In the genomic region with DNA sequence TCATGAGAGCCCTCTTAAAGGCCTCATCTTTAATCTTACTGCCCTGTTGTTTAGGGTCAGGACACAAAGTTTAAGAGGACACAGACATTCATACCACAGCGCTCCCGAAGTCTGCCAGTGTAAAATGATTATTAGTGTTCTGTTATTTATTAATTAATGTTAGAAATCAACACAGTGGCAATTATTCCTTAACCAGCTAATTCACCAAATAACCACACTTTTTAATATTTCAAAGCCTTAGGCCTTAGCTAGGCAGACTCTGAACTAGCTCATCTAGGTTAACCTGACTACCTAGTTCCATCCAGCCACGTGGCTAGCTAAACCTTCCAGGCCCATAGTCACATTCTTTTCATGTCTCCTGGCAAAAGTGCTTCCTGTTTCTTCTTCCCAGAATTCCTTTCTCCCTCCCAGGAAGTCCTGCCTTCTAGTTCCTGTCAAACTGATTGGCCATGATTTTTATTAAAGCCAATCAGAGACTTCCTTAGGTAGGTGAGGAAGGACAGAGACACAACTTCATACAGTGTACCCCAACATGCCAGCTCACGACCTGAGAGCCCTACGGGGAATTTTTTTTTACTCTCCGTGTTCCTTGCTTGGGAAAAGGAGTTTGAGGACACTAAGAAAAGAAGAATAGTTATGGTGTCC, we compare ENCODE assay signal across 18 mouse cellular contexts. TPM values are rescaled to one million over a fixed set of nuclear protein-coding genes. Genes with fewer than 3 reads are reported as not detected.
DNase-seq lines count a peak whose midpoint lies in the region; ATAC-seq and TF ChIP-seq lines count a peak whose summit lies in the region.
"Had no signal": no experiment of that assay in that cellular context is flagged by ENCODE, and none has a peak within 500 bp of the region (broad histone marks: within the 10 kb centered on the region; RNA-seq: fewer than 3 reads in every experiment).

No protein-coding gene starts in this region.

- 90% methylated on average over 6 of the region's 6 CpGs for WGBS in heart, embryonic 10.5 days
- 84% methylated on average over 6 of the region's 6 CpGs for WGBS in kidney, embryonic 15.5 days
- WGBS in liver, postnatal 0 days (ENCODE audit: insufficient replicate concordance) = 88% methylated on average over 6 of the region's 6 CpGs

- H3K4me2 ChIP-seq in kidney, embryonic 15.5 days = no peak overlapping the region
- H3K4me2 ChIP-seq in liver, postnatal 0 days (ENCODE audit: low read depth, low read length) = no peak overlapping the region
- H3K4me2 ChIP-seq: forebrain, embryonic 13.5 days; limb, embryonic 15.5 days; neural tube, embryonic 15.5 days had no signal

- no peak overlapping the region for H3K9ac ChIP-seq in kidney, embryonic 15.5 days
- peak overlapping the region; percentile 14; the same call in 1 of the 2 replicates for H3K9ac ChIP-seq in MEL (ENCODE audit: control insufficient read depth, low read depth, low read length, poor library complexity, severe bottlenecking)
- no peak overlapping the region for H3K9ac ChIP-seq in liver, postnatal 0 days (replicated peaks)
- H3K9ac ChIP-seq: forebrain, embryonic 13.5 days; limb, embryonic 15.5 days; neural tube, embryonic 15.5 days had no signal

- no peak overlapping the region for H3K4me3 ChIP-seq in heart, embryonic 10.5 days
- no peak overlapping the region for H3K4me3 ChIP-seq in kidney, embryonic 15.5 days (replicated peaks)
- H3K4me3 ChIP-seq in MEL (ENCODE audit: control insufficient read depth in 1 of 2, insufficient read depth in 1 of 2, low read depth in 2 of 2, low read length in 2 of 2) = no peak overlapping the region
- H3K4me3 ChIP-seq in liver, postnatal 0 days (ENCODE audit: low read depth, low read length) = no peak overlapping the region
- H3K4me3 ChIP-seq: forebrain, embryonic 13.5 days; layer of hippocampus, adult 2 months; limb, embryonic 15.5 days; neural tube, embryonic 15.5 days had no signal

- H3K27me3 ChIP-seq in heart, embryonic 10.5 days (ENCODE audit: insufficient read depth, poor library complexity, severe bottlenecking) = no peaks in the 10 kb centered on the region
- H3K27me3 ChIP-seq in kidney, embryonic 15.5 days = no peaks in the 10 kb centered on the region
- H3K27me3 ChIP-seq in MEL (ENCODE audit: control insufficient read depth in 1 of 2, insufficient read depth in 2 of 2, low read length in 2 of 2) = no peaks in the 10 kb centered on the region
- no peaks in the 10 kb centered on the region for H3K27me3 ChIP-seq in liver, postnatal 0 days (ENCODE audit: insufficient read depth, low read length)
- H3K27me3 ChIP-seq: forebrain, embryonic 13.5 days; limb, embryonic 15.5 days; neural tube, embryonic 15.5 days had no signal

- peaks cover 44% of the 10 kb centered on the region for H3K4me1 ChIP-seq in heart, embryonic 10.5 days
- H3K4me1 ChIP-seq in kidney, embryonic 15.5 days = peaks cover 40% of the 10 kb centered on the region
- H3K4me1 ChIP-seq in MEL (ENCODE audit: control insufficient read depth in 1 of 2, insufficient read depth in 2 of 2, low read length in 2 of 2) = peaks cover 19 to 33% of the 10 kb centered on the region in 2 experiments
- H3K4me1 ChIP-seq in liver, postnatal 0 days (ENCODE audit: insufficient read depth) = peaks cover 29% of the 10 kb centered on the region

- H3K79me2 ChIP-seq in MEL (ENCODE audit: control insufficient read depth, insufficient read depth, low read length, poor library complexity) = no peaks in the 10 kb centered on the region

- peaks cover 49% of the 10 kb centered on the region for H3K36me3 ChIP-seq in heart, embryonic 10.5 days
- peaks cover 14% of the 10 kb centered on the region; the same call in 1 of the 2 replicates for H3K36me3 ChIP-seq in kidney, embryonic 15.5 days
- H3K36me3 ChIP-seq in MEL (ENCODE audit: control insufficient read depth in 1 of 2, insufficient read depth in 2 of 2, low read length in 2 of 2) = peaks cover 3 to 34% of the 10 kb centered on the region in 2 experiments; a peak in 3 of 4 replicates
- H3K36me3 ChIP-seq in liver, postnatal 0 days (replicated peaks; ENCODE audit: insufficient read depth, low read length) = peaks cover 38% of the 10 kb centered on the region

- no peak for TF ChIP-seq EP300 in MEL (IDR thresholded peaks at IDR 0.05; ENCODE audit: low read depth in 1 of 2, low read length in 2 of 2)
- TF ChIP-seq EP300 in liver, postnatal 0 days (IDR thresholded peaks at IDR 0.05; ENCODE audit: low read depth) = no peak

- TF ChIP-seq RAD21 in MEL (IDR thresholded peaks at IDR 0.05; ENCODE audit: low read depth, low read length) = no peak

- H3K27ac ChIP-seq in heart, embryonic 10.5 days = peak overlapping the region; percentile 91
- H3K27ac ChIP-seq in kidney, embryonic 15.5 days = peak overlapping the region; percentile 69
- peak overlapping the region; percentile 29; the same call in 1 of the 2 replicates for H3K27ac ChIP-seq in MEL (ENCODE audit: control insufficient read depth, low read depth, low read length)
- peak overlapping the region; percentile 39; the same call in 1 of the 2 replicates for H3K27ac ChIP-seq in liver, postnatal 0 days (ENCODE audit: low read depth)
- H3K27ac ChIP-seq: forebrain, embryonic 13.5 days; layer of hippocampus, adult 2 months; limb, embryonic 15.5 days; neural tube, embryonic 15.5 days had no signal

- H3K9me3 ChIP-seq in heart, embryonic 10.5 days = no peaks in the 10 kb centered on the region
- no peaks in the 10 kb centered on the region for H3K9me3 ChIP-seq in kidney, embryonic 15.5 days (replicated peaks)
- H3K9me3 ChIP-seq in MEL (replicated peaks; ENCODE audit: insufficient read depth, low read length) = no peaks in the 10 kb centered on the region
- H3K9me3 ChIP-seq in liver, postnatal 0 days (ENCODE audit: low read length) = no peaks in the 10 kb centered on the region
- H3K9me3 ChIP-seq: forebrain, embryonic 13.5 days; limb, embryonic 15.5 days; neural tube, embryonic 15.5 days had no signal

- DNase-seq in heart, embryonic 10.5 days (ENCODE audit: low spot score) = no peak
- DNase-seq in heart, adult 11 months = no peak
- no peak for DNase-seq in kidney, postnatal 25 days
- peak; percentile 51 for DNase-seq in MEL (ENCODE audit: low read depth, low spot score)
- DNase-seq in liver, postnatal 0 days = no peak
- no peak for DNase-seq in embryo, embryonic 10.5 days (ENCODE audit: low spot score)
- DNase-seq: gastrocnemius, postnatal 14 days; layer of hippocampus, postnatal 36 days; midbrain, embryonic 14.5 days; right cerebral cortex, postnatal 14 days; spleen, adult 18-20 months; thymus, postnatal 25 days had no signal

- TF ChIP-seq POLR2A in MEL (IDR thresholded peaks at IDR 0.05; ENCODE audit: control insufficient read depth in 1 of 2, insufficient read depth in 1 of 2, low read depth in 1 of 2, low read length in 2 of 2, poor library complexity in 1 of 2) = peak in 1 of 2 experiments; percentile 41; a peak in 1 of 4 replicates

- TF ChIP-seq CTCF in MEL (IDR thresholded peaks at IDR 0.05 in 2 of 3, conservative IDR thresholded peaks at IDR 0.05 in 1 of 3; ENCODE audit: control insufficient read depth in 1 of 3, insufficient read depth in 1 of 3, low read depth in 2 of 3, low read length in 3 of 3, poor library complexity in 1 of 3, severe bottlenecking in 1 of 3) = no peak
- no peak for TF ChIP-seq CTCF in liver, postnatal 0 days (IDR thresholded peaks at IDR 0.05; ENCODE audit: low read depth)

- ATAC-seq in kidney, embryonic 15.5 days (replicated peaks; ENCODE audit: low FRiP score) = no peak
- ATAC-seq in liver, postnatal 0 days = no peak
- ATAC-seq: forebrain, embryonic 13.5 days; intestine, embryonic 16.5 days had no signal

TF ChIP-seq in MEL, 35 proteins besides CTCF, POLR2A, EP300 and RAD21:
- TF ChIP-seq NELFE (IDR thresholded peaks at IDR 0.05; ENCODE audit: low read depth, low read length) = 0 out of 2 replicates have a peak, but pooled peaks have one; percentile 28
- peak; percentile 50; the same call in 1 of the 2 replicates for TF ChIP-seq ELF1 (IDR thresholded peaks at IDR 0.05; ENCODE audit: low read depth, low read length)
- no peak for TF ChIP-seq USF2 (IDR thresholded peaks at IDR 0.05; ENCODE audit: borderline replicate concordance in 1 of 2, insufficient read depth in 1 of 2, low read depth in 1 of 2, low read length in 2 of 2)
- peak; percentile 61 for TF ChIP-seq HCFC1 (IDR thresholded peaks at IDR 0.05; ENCODE audit: low read depth, low read length)
- TF ChIP-seq GABPA (IDR thresholded peaks at IDR 0.05; ENCODE audit: low read depth, low read length) = no peak
- peak; percentile 65; the same call in 1 of the 2 replicates for TF ChIP-seq TBP (IDR thresholded peaks at IDR 0.05; ENCODE audit: low read depth, low read length)

RNA-seq across cellular contexts. Expression of gene Gmpr, which starts 17.7 kb away (rescaled TPM):
- 133 and 207 TPM in 2 replicates for polyA plus RNA-seq in heart, embryonic 10.5 days (2016; fragmentation: Nextera tagmentation; extraction: Ambion mirVana)
- 49.9 and 52.1 TPM in 2 replicates for polyA plus RNA-seq in kidney, embryonic 15.5 days (2015; fragmentation: Nextera tagmentation; extraction: Ambion mirVana)
- 60.9 and 64.2 TPM in 2 replicates for total RNA-seq in MEL (2012; rRNA removed)
- 100 to 1,000 TPM in 1 of 2 experiments, not detected in 1; 130 TPM for polyA plus RNA-seq in MEL (2012; ENCODE audit: insufficient read depth in 1 of 2, insufficient read length in 2 of 2, low read depth in 1 of 2, low replicate concordance in 2 of 2, missing spikeins in 1 of 2)
- 63.6 and 75.5 TPM in 2 replicates for polyA plus RNA-seq in liver, postnatal 0 days (2015; fragmentation: Nextera tagmentation; extraction: Ambion mirVana)

Comparison
In these comparisons a context has a peak if more than half of its experiments do, and no peak if none do; other contexts are left out.
1. H3K27ac ChIP-seq: peak in every context shown above with its lines; median percentile 91 in heart, embryonic 10.5 days; 69 in kidney, embryonic 15.5 days; 39 in liver, postnatal 0 days; 29 in MEL.